Mouse (Mus musculus) liver, postnatal 0 days (tissue): ENCODE measurements around the gene Serpina5. TPM values are rescaled to one million over a fixed set of nuclear protein-coding genes. Genes with fewer than 3 reads are reported as not detected.

Experiments
- ATAC-seq: fragments of 200-750 bp; cut with Nextera tagmentation; 2 replicates; pipeline ENCODE4 v1.8.0; 2017; ENCODE audit warnings: mild to moderate bottlenecking, moderate library complexity
- DNase-seq: peaks from one replicate; pipeline ENCODE4 v3.0.0-alpha.2; 2016
- H3K27ac ChIP-seq: fragments of 300-500 bp; sonication (generic); 2 replicates; pipeline ENCODE4 v1.5.1; 2014; ENCODE audit warnings: antibody characterized with exemption, moderate library complexity, mild to moderate bottlenecking, low read depth
- H3K27me3 ChIP-seq: fragments of 300-500 bp; sonication (generic); 2 replicates; pipeline ENCODE4 v1.6.1; 2014; ENCODE audit warnings: low read length, control low read depth, mixed read lengths; ENCODE audit not compliant: insufficient read depth
- H3K36me3 ChIP-seq: fragments of 300-500 bp; sonication (generic); replicated peaks from 2 replicates; pipeline ENCODE4 v1.6.1; 2014; ENCODE audit warnings: mild to moderate bottlenecking, control low read depth, low read length, moderate library complexity, mixed read lengths; ENCODE audit not compliant: insufficient read depth
- H3K4me1 ChIP-seq: fragments of 300-500 bp; sonication (generic); 2 replicates; pipeline ENCODE4 v1.6.1; 2014; ENCODE audit warnings: antibody characterized with exemption, mild to moderate bottlenecking, control low read depth; ENCODE audit not compliant: insufficient read depth
- H3K4me2 ChIP-seq: fragments of 300-500 bp; sonication (generic); 2 replicates; pipeline ENCODE4 v1.6.1; 2014; ENCODE audit warnings: low read depth, mild to moderate bottlenecking, low read length, moderate library complexity, mixed read lengths
- H3K4me3 ChIP-seq: fragments of 300-500 bp; sonication (generic); 2 replicates; pipeline ENCODE4 v1.5.1; 2014; ENCODE audit warnings: low read depth, low read length
- H3K9ac ChIP-seq: fragments of 300-500 bp; sonication (generic); replicated peaks from 2 replicates; pipeline ENCODE4 v1.6.1; 2014; ENCODE audit warnings: mild to moderate bottlenecking, moderate library complexity
- H3K9me3 ChIP-seq: fragments of 300-500 bp; sonication (generic); 2 replicates; pipeline ENCODE4 v1.6.1; 2016; ENCODE audit warnings: mild to moderate bottlenecking, control low read depth, low read length, mixed read lengths
- CTCF ChIP-seq: sonication (generic); IDR thresholded peaks from 2 replicates; pipeline ENCODE4 v1.5.1; 2016; ENCODE audit warnings: antibody characterized with exemption, low read depth
- EP300 ChIP-seq: IDR thresholded peaks from 2 replicates; pipeline ENCODE4 v1.6.1; 2016; ENCODE audit warnings: antibody characterized with exemption, low read depth, mild to moderate bottlenecking
- WGBS: fragments of 180-500 bp; shearing (Covaris S2); extraction: QIAGEN DNeasy Blood & Tissue Kit; methylation state at CpG from one replicate; pipeline ENCODE4 v1.1.7; 2014; ENCODE audit not compliant: insufficient replicate concordance; 5-methylcytosine and 5-hydroxymethylcytosine counted together
- polyA plus RNA-seq: library from polyadenylated mRNA; unstranded; fragments of >200 nt; fragmentation: Nextera tagmentation; extraction: Ambion mirVana; gene quantifications from 2 replicates; pipeline ENCODE4 v1.2.1, GENCODE M21; 2015

Serpina5 gene
- polyA plus RNA-seq: 0.54 and 0.58 TPM in 2 replicates

- Histone ChIP-seq H3K27me3 (no peaks in the 10 kb centered on the region), H3K4me2 (no peak within 1 kb of the TSS), H3K9me3 (no peaks in the 10 kb centered on the region), H3K36me3 (no peaks in the 10 kb centered on the region), H3K4me1 (0 out of 2 replicates have a peak, but pooled peaks cover 2% of the 10 kb centered on the region), H3K4me3 (no peak within 1 kb of the TSS), H3K27ac (no peak within 1 kb of the TSS), H3K9ac (no peak within 1 kb of the TSS)
- 74% methylated on average over 6 of the region's 6 CpGs for WGBS
- no peak for DNase-seq
- no peak for TF ChIP-seq EP300
- no peak for ATAC-seq
Measured at GRCm38 (mm10) chr12:104100768-104101167, at the start of gene Serpina5. TSS of gene Serpina5 (plus strand) at chr12:104101113.

- TF ChIP-seq CTCF (no peak), EP300 (no peak)
- H3K4me3 ChIP-seq: no peak overlapping the region
- H3K27me3 ChIP-seq: no peaks in the 10 kb centered on the region
- ATAC-seq: no peak
- H3K4me1 ChIP-seq: no peaks in the 10 kb centered on the region
- no peak overlapping the region for H3K4me2 ChIP-seq
- no peaks in the 10 kb centered on the region for H3K36me3 ChIP-seq
- H3K9me3 ChIP-seq: no peaks in the 10 kb centered on the region
- WGBS: 33% methylated on average over 1 of the region's 1 CpGs
- H3K27ac ChIP-seq: no peak overlapping the region
- no peak overlapping the region for H3K9ac ChIP-seq
- no peak for DNase-seq
Measured at GRCm38 (mm10) chr12:104053995-104054394, 46.9 kb upstream of the Serpina5 start.

- Histone ChIP-seq H3K9me3 (no peaks in the 10 kb centered on the region), H3K36me3 (no peaks in the 10 kb centered on the region), H3K4me2 (no peak overlapping the region), H3K4me1 (no peaks in the 10 kb centered on the region), H3K27me3 (no peaks in the 10 kb centered on the region), H3K4me3 (no peak overlapping the region), H3K27ac (no peak overlapping the region), H3K9ac (no peak overlapping the region)
- no peak for TF ChIP-seq CTCF
- TF ChIP-seq EP300: no peak
- ATAC-seq (no peak), DNase-seq (no peak)
- 76% methylated on average over 8 of the region's 8 CpGs for WGBS
Measured at GRCm38 (mm10) chr12:104055755-104056154, 45.2 kb upstream of the Serpina5 start.

GRCm38 (mm10) chr12:104057050-104057449, 43.9 kb upstream of the Serpina5 start:
- TF ChIP-seq CTCF (no peak), EP300 (no peak)
- peak; percentile 32 for DNase-seq
- 25% methylated on average over 4 of the region's 4 CpGs for WGBS
- Histone ChIP-seq H3K9ac (no peak overlapping the region), H3K4me3 (no peak overlapping the region), H3K27me3 (no peaks in the 10 kb centered on the region), H3K4me2 (no peak overlapping the region), H3K36me3 (no peaks in the 10 kb centered on the region), H3K9me3 (no peaks in the 10 kb centered on the region), H3K27ac (no peak overlapping the region), H3K4me1 (no peaks in the 10 kb centered on the region)
- ATAC-seq: no peak

GRCm38 (mm10) chr12:104057531-104057930, 43.4 kb upstream of the Serpina5 start:
- H3K9ac ChIP-seq: no peak overlapping the region
- no peaks in the 10 kb centered on the region for H3K36me3 ChIP-seq
- TF ChIP-seq CTCF (no peak), EP300 (no peak)
- H3K9me3 ChIP-seq: no peaks in the 10 kb centered on the region
- H3K27ac ChIP-seq: no peak overlapping the region
- ATAC-seq: no peak
- no peak overlapping the region for H3K4me3 ChIP-seq
- no peaks in the 10 kb centered on the region for H3K4me1 ChIP-seq
- 82% methylated on average over 7 of the region's 7 CpGs for WGBS
- no peaks in the 10 kb centered on the region for H3K27me3 ChIP-seq
- no peak for DNase-seq
- H3K4me2 ChIP-seq: no peak overlapping the region

GRCm38 (mm10) chr12:104060126-104060525, 40.8 kb upstream of the Serpina5 start:
- Histone ChIP-seq H3K4me2 (no peak overlapping the region), H3K27me3 (no peaks in the 10 kb centered on the region), H3K27ac (no peak overlapping the region), H3K9me3 (no peaks in the 10 kb centered on the region), H3K4me1 (no peaks in the 10 kb centered on the region), H3K9ac (no peak overlapping the region), H3K4me3 (no peak overlapping the region), H3K36me3 (no peaks in the 10 kb centered on the region)
- DNase-seq: no peak
- ATAC-seq: no peak
- TF ChIP-seq CTCF: no peak
- no peak for TF ChIP-seq EP300
- WGBS: 68% methylated on average over 6 of the region's 6 CpGs

GRCm38 (mm10) chr12:104061862-104062261, 39.1 kb upstream of the Serpina5 start:
- DNase-seq (no peak), ATAC-seq (no peak)
- H3K27me3 ChIP-seq: no peaks in the 10 kb centered on the region
- peaks cover 1% of the 10 kb centered on the region; the same call in 1 of the 2 replicates for H3K4me1 ChIP-seq
- H3K4me3 ChIP-seq: no peak overlapping the region
- no peaks in the 10 kb centered on the region for H3K36me3 ChIP-seq
- H3K9me3 ChIP-seq: no peaks in the 10 kb centered on the region
- H3K9ac ChIP-seq: no peak overlapping the region
- 31% methylated on average over 2 of the region's 2 CpGs for WGBS
- H3K4me2 ChIP-seq: no peak overlapping the region
- no peak overlapping the region for H3K27ac ChIP-seq
- TF ChIP-seq EP300 (no peak), CTCF (no peak)
